Mouse (Mus musculus) embryonic fibroblast, embryonic 13.5 days (primary cell): Measurements from ENCODE around the gene P2ry13.

ENCODE experiments used
- CTCF ChIP-seq: IDR thresholded peaks from 2 replicates; pipeline ENCODE4 v1.5.1; 2011; ENCODE audit warnings: mild to moderate bottlenecking, control low read depth, low read length, moderate library complexity, borderline replicate concordance; ENCODE audit not compliant: insufficient read depth
- POLR2A ChIP-seq: IDR thresholded peaks from 2 replicates; pipeline ENCODE4 v1.6.1; 2011; ENCODE audit warnings: low read depth, mild to moderate bottlenecking, control low read depth, low read length, moderate library complexity

DNA sequence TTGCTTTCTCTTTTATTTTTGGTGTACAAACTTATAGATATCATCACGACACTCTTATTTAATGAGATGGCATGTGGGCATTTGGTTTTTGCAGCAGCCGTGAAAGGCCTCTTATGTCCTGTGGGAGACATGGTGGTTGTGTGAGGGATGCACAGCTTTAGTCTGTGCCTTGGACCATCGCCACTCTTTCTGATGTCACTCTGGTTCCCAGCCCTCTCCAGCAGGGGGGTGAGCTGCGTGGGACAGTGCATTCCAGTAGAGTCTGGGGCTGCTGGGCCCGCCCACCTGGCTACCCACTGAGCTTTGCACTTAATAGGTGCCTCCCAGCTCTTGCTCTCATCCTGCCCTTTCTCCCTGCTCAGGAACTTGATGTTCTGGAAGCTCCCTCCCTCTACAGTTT, 29.5 kb downstream of the P2ry13 start:
- TF ChIP-seq CTCF (no peak), POLR2A (no peak)
